Comparison of ENCODE assay signal across 27 mouse cellular contexts in genomic region chr15:78340919-78341318, GRCm38 (mm10). TPM values are rescaled to one million over a fixed set of nuclear protein-coding genes. Genes with fewer than 3 reads are reported as not detected.
"Had no signal": no experiment of that assay in that cellular context is flagged by ENCODE, and none has a peak within 500 bp of the region (broad histone marks: within the 10 kb centered on the region; RNA-seq: fewer than 3 reads in every experiment).

No protein-coding gene starts in this region.

RNA-seq across cellular contexts. Expression of gene Csf2rb2, which starts 35.4 kb away (rescaled TPM):
- polyA plus RNA-seq: forebrain, embryonic 14.5 days had no signal

RNA-seq across cellular contexts. Expression of gene Tex33, which starts 54.8 kb away (rescaled TPM):
- total RNA-seq: common myeloid progenitor, adult 5-6 weeks; forebrain, postnatal 0 days; gastrocnemius, adult 18-20 months; gastrocnemius, adult 8-10 months; gastrocnemius, postnatal 10 days; gastrocnemius, postnatal 14 days; gastrocnemius, postnatal 25 days; gastrocnemius, postnatal 36 days; gastrocnemius, postnatal 4 days; granulocyte monocyte progenitor cell, adult 5-6 weeks; heart, adult 18-20 months; heart, adult 8-10 months had no signal
- polyA plus RNA-seq: cerebellum, adult 2 months; cortical plate, adult 2 months; embryonic facial prominence, embryonic 10.5 days; embryonic facial prominence, embryonic 11.5 days; embryonic facial prominence, embryonic 12.5 days; embryonic facial prominence, embryonic 13.5 days; embryonic facial prominence, embryonic 14.5 days; erythroblast, embryonic 14.5 days; forebrain, embryonic 10.5 days; forebrain, embryonic 11.5 days; forebrain, embryonic 12.5 days; forebrain, embryonic 13.5 days; forebrain, embryonic 14.5 days; forebrain, embryonic 15.5 days; forebrain, embryonic 16.5 days; forebrain, postnatal 0 days had no signal
